Mouse (Mus musculus) macrophage (primary cell): Measurements from ENCODE around the gene Allc. TPM values are rescaled to one million over a fixed set of nuclear protein-coding genes. Genes with fewer than 3 reads are reported as not detected.

Experiments
- H3K27ac ChIP-seq: fragments of 350-480 bp; formaldehyde crosslinking; 2 replicates; pipeline ENCODE4 v1.9.0; 2021
- H3K36me3 ChIP-seq: fragments of 350-480 bp; formaldehyde crosslinking; 2 replicates; pipeline ENCODE4 v1.9.0; 2021; ENCODE audit errors: inconsistent target
- H3K4me3 ChIP-seq: fragments of 350-480 bp; formaldehyde crosslinking; 2 replicates; pipeline ENCODE4 v1.9.0; 2021; ENCODE audit errors: inconsistent target
- H3K79me2 ChIP-seq: fragments of 350-480 bp; formaldehyde crosslinking; 2 replicates; pipeline ENCODE4 v1.9.0; 2021; ENCODE audit errors: inconsistent target
- WGBS: methylation state at CpG from one replicate; pipeline ENCODE4 v1.1.7; 2026; ENCODE audit warnings: inconsistent platforms; ENCODE audit not compliant: missing documents; 5-methylcytosine and 5-hydroxymethylcytosine counted together
- polyA plus RNA-seq: library from polyadenylated mRNA; stranded (reverse); fragments of 250-400 nt; gene quantifications from 3 replicates; pipeline ENCODE4 v1.2.4, GENCODE M21; 2018; ENCODE audit warnings: inconsistent platforms

The Allc gene
- polyA plus RNA-seq, 1 experiment from 2014 or later: not detected

GRCm38 (mm10) chr12:28598526-28598991 is 16.2 kb upstream of the Allc start:
- Histone ChIP-seq H3K79me2 (no peaks in the 10 kb centered on the region), H3K27ac (no peak overlapping the region), H3K36me3 (no peaks in the 10 kb centered on the region), H3K4me3 (no peak overlapping the region)
- 61% methylated on average over 2 of the region's 2 CpGs for WGBS

DNA sequence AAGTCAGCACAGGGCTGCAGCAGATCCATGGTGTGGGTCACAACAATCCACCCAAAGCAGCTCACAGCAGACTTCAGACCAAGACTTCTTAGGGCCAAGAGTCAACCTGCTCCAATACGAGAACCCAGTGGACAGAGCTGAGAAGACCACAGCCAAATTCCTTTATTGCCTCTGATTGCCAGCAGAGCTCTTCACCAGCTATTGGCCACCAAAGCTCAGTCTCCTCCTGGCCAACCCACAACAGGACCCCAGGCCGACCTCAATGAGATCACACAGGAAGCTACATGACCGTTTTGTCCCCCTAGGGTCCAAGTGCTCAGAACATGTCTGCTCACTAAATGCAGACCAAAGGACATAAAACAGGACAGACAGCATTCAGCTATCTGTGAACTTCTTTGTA is 15.8 kb upstream of the Allc start:
- no peaks in the 10 kb centered on the region for H3K36me3 ChIP-seq
- WGBS: 35% methylated on average over 3 of the region's 3 CpGs
- H3K4me3 ChIP-seq: no peak overlapping the region
- no peaks in the 10 kb centered on the region for H3K79me2 ChIP-seq
- H3K27ac ChIP-seq: no peak overlapping the region

DNA sequence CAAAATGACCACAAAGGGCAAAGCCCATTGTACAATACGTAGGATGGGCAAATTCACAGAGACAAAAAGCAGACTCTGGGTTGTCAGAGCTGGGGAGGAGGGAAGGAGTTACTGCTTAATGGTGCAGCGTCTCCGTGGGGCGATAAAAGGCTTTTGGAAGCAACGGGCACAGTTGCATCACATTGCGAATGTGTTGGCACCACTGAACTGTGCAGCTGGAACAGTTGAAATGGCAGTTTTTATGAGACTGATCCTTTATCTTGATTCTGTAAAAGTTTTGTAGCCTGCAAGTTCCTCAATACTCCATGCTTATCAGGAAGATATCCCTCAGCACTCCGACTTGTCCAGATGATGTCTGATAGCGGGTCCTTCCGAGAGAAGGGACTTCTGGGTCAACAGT is 15.4 kb upstream of the Allc start:
- 83% methylated on average over 9 of the region's 9 CpGs for WGBS
- Histone ChIP-seq H3K27ac (no peak overlapping the region), H3K79me2 (no peaks in the 10 kb centered on the region), H3K36me3 (no peaks in the 10 kb centered on the region), H3K4me3 (no peak overlapping the region)

GRCm38 (mm10) chr12:28596851-28597250 is 14.5 kb upstream of the Allc start:
- no peak overlapping the region for H3K4me3 ChIP-seq
- H3K79me2 ChIP-seq: no peaks in the 10 kb centered on the region
- H3K27ac ChIP-seq: no peak overlapping the region
- no peaks in the 10 kb centered on the region for H3K36me3 ChIP-seq

GRCm38 (mm10) chr12:28590428-28590827 is 8.1 kb upstream of the Allc start:
- no peak overlapping the region for H3K27ac ChIP-seq
- WGBS: 62% methylated on average over 11 of the region's 13 CpGs
- H3K79me2 ChIP-seq: no peaks in the 10 kb centered on the region
- no peak overlapping the region for H3K4me3 ChIP-seq
- H3K36me3 ChIP-seq: no peaks in the 10 kb centered on the region

DNA sequence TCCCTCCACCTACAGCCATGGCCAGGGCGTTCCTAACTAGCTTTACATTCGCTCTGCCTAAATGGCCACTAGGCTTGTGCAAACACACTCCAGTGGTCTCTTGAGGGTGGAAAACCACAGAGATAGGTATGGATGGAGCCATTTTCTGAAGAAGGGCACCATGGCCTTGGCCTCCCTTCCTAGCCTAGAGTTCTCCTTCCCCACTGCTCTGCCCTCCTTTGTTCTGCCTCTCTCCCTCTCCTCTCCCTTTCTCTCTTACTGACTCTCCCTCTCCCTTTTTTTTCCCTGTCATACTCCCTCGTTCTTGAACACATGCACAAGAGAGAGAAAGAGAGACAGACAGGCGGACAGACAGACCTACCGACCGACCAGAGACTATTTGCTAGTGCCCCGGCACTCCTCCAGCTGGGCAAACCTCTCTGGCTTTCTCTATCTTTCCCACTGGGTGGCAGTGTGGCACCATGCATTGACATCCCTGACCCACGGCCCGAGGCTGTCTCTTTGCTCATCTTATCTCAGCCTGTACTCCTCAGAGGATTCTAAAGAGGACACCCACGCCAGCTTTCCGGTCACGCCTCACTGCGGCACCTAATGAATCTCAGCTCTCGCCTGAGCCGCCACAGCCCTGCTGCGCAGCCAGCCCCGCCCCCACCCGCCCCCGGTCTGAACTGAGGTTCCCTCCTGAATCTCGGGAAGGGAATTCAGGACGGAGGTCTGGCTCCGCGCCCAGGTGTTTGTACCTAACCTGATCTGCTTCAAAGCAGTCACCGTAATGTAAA is 7.0 kb upstream of the Allc start:
- H3K36me3 ChIP-seq: no peaks in the 10 kb centered on the region
- whole genome bisulfite sequencing: 13% methylated on average over 24 of the region's 24 CpGs
- no peak overlapping the region for H3K27ac ChIP-seq
- H3K4me3 ChIP-seq: no peak overlapping the region
- no peaks in the 10 kb centered on the region for H3K79me2 ChIP-seq

DNA sequence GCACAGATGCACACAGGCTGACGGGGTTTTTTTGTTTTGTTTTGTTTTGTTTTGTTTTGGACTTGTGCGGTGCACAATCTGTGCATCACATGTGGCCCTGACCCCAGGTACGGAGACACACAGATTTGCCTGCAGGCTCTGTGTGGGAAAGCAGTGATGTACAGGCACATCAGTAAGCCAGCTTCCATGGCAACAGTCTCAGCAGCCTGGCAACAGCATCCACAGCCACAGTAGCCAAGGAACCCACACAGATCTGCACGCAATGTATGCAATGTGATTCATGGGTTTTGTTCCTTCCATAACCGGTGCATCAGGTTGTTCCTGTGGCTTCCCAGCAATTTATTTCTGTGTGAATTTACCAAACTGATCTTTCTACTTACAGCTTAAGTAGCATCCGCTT is 5.6 kb upstream of the Allc start:
- H3K4me3 ChIP-seq: no peak overlapping the region
- H3K36me3 ChIP-seq: no peaks in the 10 kb centered on the region
- no peak overlapping the region for H3K27ac ChIP-seq
- WGBS: 87% methylated on average over 6 of the region's 6 CpGs
- H3K79me2 ChIP-seq: no peaks in the 10 kb centered on the region

DNA sequence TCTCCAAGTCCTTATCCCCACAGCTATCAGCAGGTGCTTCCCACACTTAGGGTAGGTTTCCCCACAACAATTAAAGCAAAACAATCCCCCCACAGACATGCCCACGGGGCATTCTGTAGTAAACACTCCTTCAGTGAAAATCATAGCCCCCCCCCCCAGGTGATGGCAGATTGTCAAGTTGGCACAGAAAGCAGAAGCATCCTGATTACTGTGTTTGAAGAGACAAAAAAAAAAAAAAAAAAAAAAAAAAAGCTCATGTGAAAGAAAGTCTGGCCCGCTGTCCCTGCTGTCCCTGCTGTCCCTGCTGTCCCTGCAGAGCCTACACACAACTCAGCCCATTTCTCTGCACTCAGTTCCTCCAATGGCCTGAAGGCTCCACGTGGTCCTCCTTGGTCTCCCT is 1.7 kb upstream of the Allc start:
- no peaks in the 10 kb centered on the region for H3K79me2 ChIP-seq
- H3K27ac ChIP-seq: no peak overlapping the region
- no peaks in the 10 kb centered on the region for H3K36me3 ChIP-seq
- 48% methylated on average over 3 of the region's 3 CpGs for WGBS
- H3K4me3 ChIP-seq: no peak overlapping the region

- Histone ChIP-seq H3K79me2 (no peaks in the 10 kb centered on the region), H3K27ac (no peak overlapping the region), H3K36me3 (no peaks in the 10 kb centered on the region), H3K4me3 (no peak overlapping the region)
- WGBS: 44% methylated on average over 4 of the region's 4 CpGs
These were observed 3.2 kb downstream of the Allc start for GRCm38 (mm10) chr12:28579132-28579531.

GRCm38 (mm10) chr12:28578147-28578546 is 4.2 kb downstream of the Allc start:
- Histone ChIP-seq H3K27ac (no peak overlapping the region), H3K36me3 (no peaks in the 10 kb centered on the region), H3K4me3 (no peak overlapping the region), H3K79me2 (no peaks in the 10 kb centered on the region)
- WGBS: 89% methylated on average over 3 of the region's 3 CpGs

DNA sequence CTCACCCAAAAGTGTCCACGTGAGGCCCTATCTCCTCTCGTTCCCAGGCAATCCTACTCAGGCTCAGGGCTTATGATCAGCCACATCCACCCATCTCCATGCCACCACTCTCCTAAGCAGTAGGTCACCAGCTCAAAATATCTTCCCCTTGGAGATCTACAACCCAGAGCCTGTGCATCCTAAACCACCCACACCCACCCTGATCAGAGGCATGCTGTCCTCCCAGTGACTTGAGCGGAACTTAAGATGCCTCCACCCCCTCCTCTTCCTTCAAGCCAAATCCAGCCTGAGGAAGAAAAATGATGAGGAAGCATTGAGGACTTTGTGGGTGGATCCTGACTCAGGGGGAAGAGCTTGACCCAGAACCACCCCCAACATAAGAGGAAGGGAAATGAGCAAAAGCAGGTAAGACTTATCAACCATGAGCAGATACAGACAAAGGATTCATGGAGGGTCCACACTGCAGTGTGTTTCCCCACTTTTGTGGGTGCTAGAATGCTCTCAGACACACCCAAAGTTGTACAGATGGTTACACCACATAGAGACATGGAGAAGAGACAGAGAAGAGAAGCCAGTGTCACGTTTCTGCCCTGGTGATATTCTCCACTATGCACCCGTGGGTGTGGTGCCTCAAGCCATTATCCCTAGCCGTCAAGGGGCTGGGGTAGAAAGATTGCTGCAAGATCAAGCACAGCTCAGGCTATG is 6.8 kb downstream of the Allc start:
- H3K4me3 ChIP-seq: no peak overlapping the region
- WGBS: 87% methylated on average over 6 of the region's 6 CpGs
- H3K79me2 ChIP-seq: no peaks in the 10 kb centered on the region
- H3K36me3 ChIP-seq: no peaks in the 10 kb centered on the region
- H3K27ac ChIP-seq: no peak overlapping the region

- Histone ChIP-seq H3K27ac (no peak overlapping the region), H3K79me2 (no peaks in the 10 kb centered on the region), H3K4me3 (no peak overlapping the region), H3K36me3 (no peaks in the 10 kb centered on the region)
- WGBS: 95% methylated on average over 2 of the region's 2 CpGs
These were observed 10.1 kb downstream of the Allc start for GRCm38 (mm10) chr12:28572241-28572640.

DNA sequence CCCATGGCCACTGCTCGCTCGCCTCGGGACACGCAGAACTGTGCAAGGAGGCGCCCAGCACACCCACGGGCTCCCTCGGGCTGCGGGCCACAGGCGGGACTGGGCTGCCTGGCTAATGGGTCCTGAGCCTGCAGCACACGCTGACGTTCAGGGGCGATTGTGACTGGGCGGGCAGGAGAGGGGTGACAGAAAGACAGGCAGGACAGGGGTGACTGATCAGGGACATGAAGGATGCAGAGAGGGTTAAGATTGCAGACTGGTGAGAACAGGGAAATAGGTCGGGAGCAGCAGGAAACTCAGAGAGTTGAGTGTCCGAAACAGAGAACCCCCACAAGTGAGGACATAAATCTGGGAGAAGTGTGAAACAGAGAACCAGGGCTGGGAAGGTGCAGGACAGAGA is 30.0 kb downstream of the Allc start, which contains the start of gene Dcdc2c:
Gene Dcdc2c (minus strand): TSS at position 101 of the 400 bp plus-strand sequence.
- Histone ChIP-seq H3K79me2 (no peaks in the 10 kb centered on the region), H3K4me3 (no peak within 1 kb of the TSS), H3K36me3 (no peaks in the 10 kb centered on the region), H3K27ac (no peak within 1 kb of the TSS)
- WGBS: 67% methylated on average over 15 of the region's 15 CpGs

- Histone ChIP-seq H3K79me2 (no peaks in the 10 kb centered on the region), H3K27ac (no peak overlapping the region), H3K4me3 (no peak overlapping the region), H3K36me3 (no peaks in the 10 kb centered on the region)
- WGBS: 72% methylated on average over 17 of the region's 18 CpGs
These were observed 30.5 kb downstream of the Allc start for GRCm38 (mm10) chr12:28551775-28552174.

- Histone ChIP-seq H3K4me3 (no peak overlapping the region), H3K79me2 (no peaks in the 10 kb centered on the region), H3K36me3 (no peaks in the 10 kb centered on the region), H3K27ac (no peak overlapping the region)
- 82% methylated on average over 4 of the region's 4 CpGs for WGBS
These were observed 33.4 kb downstream of the Allc start for GRCm38 (mm10) chr12:28548887-28549286.
